Mouse (Mus musculus) olfactory bulb, adult 2 months (tissue): Measurements from ENCODE around the gene Plekhm1.

ENCODE experiments used
- CTCF ChIP-seq: fragments of 200-500 bp; IDR thresholded peaks from 2 replicates; pipeline ENCODE4 v1.5.1; 2012; ENCODE audit warnings: low read depth, mild to moderate bottlenecking, low read length, moderate library complexity; ENCODE audit not compliant: insufficient read depth
- POLR2A ChIP-seq: fragments of 200-500 bp; IDR thresholded peaks from 2 replicates; pipeline ENCODE4 v1.6.1; 2012; ENCODE audit warnings: mild to moderate bottlenecking, low read depth, low read length, moderate library complexity; ENCODE audit not compliant: insufficient read depth

DNA sequence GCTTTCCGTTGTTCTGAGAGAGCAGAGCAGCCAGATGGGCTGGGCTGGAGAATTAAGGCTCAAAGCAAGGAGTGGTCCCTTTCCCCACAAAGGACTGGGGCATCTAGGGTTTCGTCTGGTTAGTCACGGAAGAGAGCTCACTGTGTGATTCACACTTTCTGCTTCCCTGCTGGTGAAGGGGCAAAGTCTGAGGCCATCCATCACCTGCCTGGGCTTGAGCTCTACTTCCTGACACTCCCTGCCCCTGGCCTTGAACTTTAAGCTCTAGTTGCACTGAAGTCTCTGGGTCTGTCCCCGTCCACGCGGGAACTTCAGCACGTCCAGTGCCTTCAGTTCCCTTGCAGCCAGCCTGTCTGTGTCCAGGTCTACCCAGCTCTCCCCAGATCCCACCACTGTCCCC, 71.8 kb downstream of the Plekhm1 start:
- TF ChIP-seq CTCF (no peak), POLR2A (no peak)
